Mouse (Mus musculus) gonadal fat pad, adult 2 months (tissue): ENCODE data around the gene Gm47289. TPM values are rescaled to one million over a fixed set of nuclear protein-coding genes. Genes with fewer than 3 reads are reported as not detected.

Experiments used
- DNase-seq: peaks from one replicate; pipeline ENCODE4 v3.0.0-alpha.2; 2012; ENCODE audit warnings: low read depth
- polyA plus RNA-seq: library from polyadenylated mRNA; depleted of rRNA; stranded (reverse); fragments of >200 nt; gene quantifications from 2 replicates; pipeline ENCODE4 v1.2.3, GENCODE M21; 2012; rRNA removed

Gm47289 gene
- polyA plus RNA-seq, 1 experiment, result 0.05 TPM

DNA sequence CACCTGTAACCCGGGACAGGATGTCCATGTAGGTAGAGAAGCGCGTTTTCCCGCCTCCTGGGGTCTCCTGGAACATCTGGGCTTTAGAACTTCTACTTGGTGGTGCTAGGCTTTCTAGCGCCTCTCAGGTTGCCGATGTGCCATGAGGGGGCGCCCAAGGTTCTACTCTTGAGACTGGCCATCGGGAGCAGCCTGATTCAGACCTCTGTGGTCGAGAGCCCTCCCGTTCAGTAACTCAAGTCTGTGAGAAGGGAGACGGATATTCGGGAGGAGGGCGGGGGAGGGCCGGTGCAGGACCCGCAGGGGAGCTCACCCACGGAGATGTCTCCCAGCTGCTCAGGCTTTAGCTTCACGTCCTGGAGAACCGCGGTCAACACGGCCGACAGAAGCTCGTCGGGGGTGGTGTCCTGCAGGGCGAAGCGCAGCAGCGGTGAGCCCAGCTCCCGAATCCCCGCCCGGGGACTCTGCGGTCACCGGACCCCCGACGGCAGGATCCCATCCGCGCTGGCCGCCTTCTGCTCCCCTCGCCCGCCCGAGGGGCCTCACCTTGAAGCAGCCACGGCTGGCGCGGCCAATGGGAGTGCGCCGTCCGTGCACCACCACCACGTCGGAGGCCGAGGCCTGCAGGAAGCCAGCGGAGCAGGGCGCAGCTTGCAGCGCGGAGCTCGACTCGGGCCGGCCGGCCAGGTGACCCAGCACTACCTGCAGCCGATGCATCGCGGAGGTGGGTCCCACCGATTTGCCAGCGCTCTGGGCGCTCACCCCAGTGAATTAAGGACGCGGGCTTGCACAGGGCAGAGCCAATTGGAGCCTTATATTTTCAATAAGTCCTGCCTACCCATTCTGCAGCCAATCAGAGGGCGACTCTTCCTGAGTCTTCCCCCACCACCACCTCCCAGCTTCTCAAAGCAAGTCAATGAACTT lies 2.4 kb upstream of the Gm47289 start, which contains the start of gene Acaa1b:
Gene Acaa1b, minus strand, starts transcription at position 816 of the 924 bp plus-strand sequence.
- no peak for DNase-seq

DNA sequence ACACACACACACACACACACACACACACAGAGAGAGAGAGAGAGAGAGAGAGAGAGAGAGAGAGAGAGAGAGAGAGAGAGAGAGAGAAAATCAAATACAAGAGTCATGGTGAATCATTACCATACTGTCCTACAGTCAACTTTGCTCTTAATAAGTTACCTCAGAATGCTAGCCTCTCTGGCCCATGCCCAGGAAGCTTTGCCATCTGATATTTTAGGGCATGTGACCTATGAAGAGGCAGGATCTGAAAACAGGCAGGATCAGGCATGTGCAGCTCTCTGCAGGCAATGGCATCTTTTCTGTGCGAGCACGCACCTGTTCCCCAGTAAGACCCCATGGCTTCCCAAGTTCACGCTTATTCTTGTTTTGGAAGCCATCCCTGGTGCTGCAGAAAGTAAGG lies 1.7 kb downstream of the Gm47289 start:
- DNase-seq, result no peak

GRCm38 (mm10) chr9:119164743-119165142 lies 5.8 kb downstream of the Gm47289 start:
- no peak for DNase-seq

GRCm38 (mm10) chr9:119165548-119165947 lies 6.6 kb downstream of the Gm47289 start:
- DNase-seq, result no peak

DNA sequence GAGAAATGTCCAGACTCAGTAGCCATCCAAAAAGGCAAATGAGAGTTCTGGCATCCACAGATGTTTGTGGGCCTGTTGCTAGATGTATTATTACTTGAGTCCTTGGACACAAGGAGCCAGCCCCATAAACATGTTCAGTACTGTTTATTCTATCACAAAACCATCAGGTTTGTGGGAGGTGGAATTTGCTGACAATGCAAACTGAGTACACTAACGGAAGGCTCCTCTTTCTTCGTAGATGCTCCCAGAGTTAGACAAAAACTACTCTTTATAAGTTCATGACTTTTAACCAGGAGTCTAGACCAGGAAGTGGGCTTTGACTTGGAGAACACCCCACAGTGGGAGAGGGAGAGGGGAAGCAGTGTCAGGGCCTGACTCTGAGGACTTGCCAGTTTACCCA lies 8.6 kb downstream of the Gm47289 start:
- DNase-seq, result no peak

DNA sequence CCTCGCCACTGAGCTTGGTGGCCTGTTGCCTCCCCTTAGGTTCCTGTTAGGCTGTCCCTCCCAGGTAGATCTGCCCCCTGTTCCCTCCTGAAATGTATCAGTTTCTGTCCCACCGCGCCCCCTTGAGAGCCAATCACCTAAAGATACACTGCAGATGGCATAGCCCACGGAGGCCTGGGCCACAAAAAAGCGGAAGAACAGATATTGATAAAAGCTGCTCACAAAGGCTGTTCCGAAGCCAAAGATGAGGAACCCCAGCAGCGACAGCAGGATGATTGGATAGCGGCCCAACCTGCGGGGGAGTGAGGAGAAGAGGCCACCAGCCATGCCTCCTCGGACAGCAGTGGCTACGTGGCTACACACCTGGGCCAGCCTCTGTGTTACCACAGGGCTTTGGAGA lies 20.3 kb downstream of the Gm47289 start:
- DNase-seq, result no peak

GRCm38 (mm10) chr9:119181241-119181728 lies 22.3 kb downstream of the Gm47289 start:
- DNase-seq, result no peak

GRCm38 (mm10) chr9:119192202-119192990 lies 33.4 kb downstream of the Gm47289 start:
- DNase-seq, result no peak

DNA sequence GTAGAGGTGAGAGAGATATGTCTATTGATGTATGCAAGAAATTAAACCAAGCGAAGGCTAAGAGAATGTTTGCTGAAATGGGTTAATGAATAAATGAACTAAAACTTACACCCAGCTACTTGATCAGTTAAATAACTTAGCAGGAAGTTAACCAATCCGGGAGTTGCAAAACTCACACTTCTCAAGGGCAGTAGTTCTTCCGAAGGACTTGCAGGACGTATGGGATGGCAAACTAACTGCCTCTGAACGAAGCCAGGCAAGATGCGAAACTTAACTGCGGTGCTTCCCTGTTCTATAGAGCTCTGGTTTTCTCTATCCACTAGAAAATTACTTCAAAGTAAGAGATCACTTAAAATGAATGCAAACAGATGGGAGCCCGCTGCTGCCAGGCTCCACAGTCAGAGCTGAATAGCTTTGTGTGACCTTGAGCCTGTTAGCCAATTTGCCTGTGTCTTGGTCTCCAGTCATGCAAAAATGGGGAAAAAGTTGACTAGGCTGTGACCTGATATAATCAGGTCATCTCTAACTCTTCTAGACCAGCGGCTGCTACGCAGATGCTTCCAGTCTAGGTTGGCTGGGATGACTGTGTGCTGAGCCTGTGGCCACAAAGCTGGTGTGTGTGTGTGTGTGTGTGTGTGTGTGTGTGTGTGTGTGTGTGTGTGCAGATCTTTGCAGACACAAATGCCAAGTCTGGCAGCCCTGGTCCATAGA lies 40.3 kb downstream of the Gm47289 start:
- DNase-seq, result no peak

GRCm38 (mm10) chr9:119201653-119202052 lies 42.7 kb downstream of the Gm47289 start:
- no peak for DNase-seq

GRCm38 (mm10) chr9:119203617-119204016 lies 44.7 kb downstream of the Gm47289 start:
- no peak for DNase-seq

GRCm38 (mm10) chr9:119205756-119206155 lies 46.8 kb downstream of the Gm47289 start:
- no peak for DNase-seq

GRCm38 (mm10) chr9:119206666-119207065 lies 47.7 kb downstream of the Gm47289 start:
- no peak for DNase-seq

DNA sequence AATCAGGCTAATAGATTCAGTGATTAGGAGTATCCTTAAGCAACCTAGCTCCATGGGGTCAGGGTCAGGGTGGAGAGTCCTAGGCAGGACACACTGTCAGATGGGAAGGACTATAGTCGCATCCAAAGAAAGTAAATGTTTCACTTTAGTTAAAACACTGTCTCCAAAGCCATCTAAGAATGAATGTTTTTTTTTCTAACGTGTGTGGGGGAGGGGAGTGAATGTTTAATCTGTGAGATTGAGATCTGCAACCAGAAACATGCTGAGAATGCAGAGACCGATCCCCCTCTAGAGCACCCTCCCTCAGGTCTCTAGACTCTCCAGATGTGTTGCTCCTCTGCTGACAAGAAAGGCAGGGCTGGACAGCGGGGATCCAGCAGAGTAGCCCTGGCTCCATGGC lies 48.2 kb downstream of the Gm47289 start:
- DNase-seq, result no peak

DNA sequence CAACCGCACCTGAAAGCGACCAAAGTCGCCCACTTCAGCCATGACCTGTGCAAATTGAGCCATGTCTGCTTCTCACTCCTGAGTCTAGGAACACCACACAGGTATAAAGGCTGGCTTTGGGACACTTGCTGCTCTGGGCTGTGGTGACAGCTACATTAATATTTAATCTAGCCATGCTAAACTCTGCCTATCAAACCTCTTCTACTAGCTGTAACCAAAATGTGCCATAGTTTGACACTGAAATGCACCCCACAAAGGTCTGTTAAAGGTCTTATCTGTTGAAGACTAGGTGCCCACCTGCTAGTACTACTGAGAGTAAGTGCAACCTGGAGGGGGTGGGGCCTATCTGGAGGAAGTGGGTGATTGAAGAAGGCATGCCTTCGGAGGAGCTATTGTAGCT lies 50.0 kb downstream of the Gm47289 start, which contains the start of gene Slc22a13:
Gene Slc22a13, minus strand, starts transcription at position 101 of the 400 bp plus-strand sequence.
- DNase-seq, result no peak

Other genes with a start within 250 kb of the Gm47289 start
- 40.5 and 42.4 TPM in 2 replicates for gene Ctdspl, start 232.7 kb upstream of the Gm47289 start, polyA plus RNA-seq
- gene Vill, start 106.4 kb upstream of the Gm47289 start, polyA plus RNA-seq, result 13.6 and 15.1 TPM in 2 replicates
- 36.8 and 37.4 TPM in 2 replicates for gene Plcd1, start 65.7 kb upstream of the Gm47289 start, polyA plus RNA-seq
- gene Dlec1, start 56.7 kb upstream of the Gm47289 start, polyA plus RNA-seq, result 8.1 and 12.9 TPM in 2 replicates
- 30.0 and 48.1 TPM in 2 replicates for gene Acaa1b, start 2.1 kb upstream of the Gm47289 start, polyA plus RNA-seq
- gene Slc22a13, start 49.9 kb downstream of the Gm47289 start, polyA plus RNA-seq, result 0.09 TPM in 1 of 2 replicates, not detected in the other
- 19.3 and 19.4 TPM in 2 replicates for gene Oxsr1, start 163.3 kb downstream of the Gm47289 start, polyA plus RNA-seq
- gene Acaa1a, start 180.5 kb downstream of the Gm47289 start, polyA plus RNA-seq, result 192 and 217 TPM in 2 replicates
- gene Myd88, start 182.2 kb downstream of the Gm47289 start, polyA plus RNA-seq, result 33.9 and 40.7 TPM in 2 replicates
- 12.8 and 24.9 TPM in 2 replicates for gene Xylb, start 198.2 kb downstream of the Gm47289 start, polyA plus RNA-seq
- 1.9 and 2.2 TPM in 2 replicates for gene Slc22a14, start 206.4 kb downstream of the Gm47289 start, polyA plus RNA-seq
- 5.3 and 5.8 TPM in 2 replicates for gene Acvr2b, start 243.0 kb downstream of the Gm47289 start, polyA plus RNA-seq